Mouse (Mus musculus) layer of hippocampus, adult 8-10 months (tissue): ENCODE results near the gene Pax7. TPM values are rescaled to one million over a fixed set of nuclear protein-coding genes. Genes with fewer than 3 reads are reported as not detected.

Experiments used
- DNase-seq, 2 experiments: peaks; one replicate each; pipeline ENCODE4 v3.0.0; 2022; ENCODE audit warnings: low spot score in 2 of 2
- total RNA-seq, 4 experiments: library from RNA; stranded (reverse); gene quantifications; 2 replicates each; pipeline ENCODE4 v1.2.4; 2022

Pax7 gene
- total RNA-seq, 4 experiments from 2014 or later, result 0.04 TPM; not detected in 3

- DNase-seq, result no peak
Observed at GRCm38 (mm10) chr4:139689627-139690269, 143.6 kb downstream of the Pax7 start.

- DNase-seq, result no peak
Observed at GRCm38 (mm10) chr4:139688058-139688457, 145.3 kb downstream of the Pax7 start.

Other genes with a start within 250 kb of the Pax7 start
- not detected for gene Gm21969, start 230.3 kb downstream of the Pax7 start, total RNA-seq
- gene Aldh4a1, start 210.7 kb downstream of the Pax7 start, total RNA-seq, result 10 to 100 TPM; 19.3 to 26.5 (median 21.0) TPM
- gene Tas1r2, start 180.0 kb downstream of the Pax7 start, total RNA-seq, result not detected
- 10 to 100 TPM in 1 of 4 experiments, 1 to 10 TPM in 3; 8.2 to 10.8 (median 9.0) TPM for gene Klhdc7a, start 134.5 kb upstream of the Pax7 start, total RNA-seq